Mouse (Mus musculus) kidney, adult 11 months (tissue): ENCODE measurements around the gene Cd5l.

Experiments used
- DNase-seq: peaks from one replicate; pipeline ENCODE4 v3.0.0; 2022

Gene Cd5l

GRCm38 (mm10) chr3:87409196-87409935 is 51.7 kb downstream of the Cd5l start:
- DNase-seq, result no peak

- no peak for DNase-seq
Measured at GRCm38 (mm10) chr3:87410605-87411004, 52.9 kb downstream of the Cd5l start.

GRCm38 (mm10) chr3:87411150-87411549 is 53.5 kb downstream of the Cd5l start:
- peak; percentile 12 for DNase-seq

GRCm38 (mm10) chr3:87420645-87421044 is 63.0 kb downstream of the Cd5l start:
- no peak for DNase-seq
